Mouse (Mus musculus) adrenal gland, postnatal 36 days (tissue): ENCODE measurements around the gene Scpep1. TPM values are rescaled to one million over a fixed set of nuclear protein-coding genes. Genes with fewer than 3 reads are reported as not detected.

ENCODE experiments used
- DNase-seq, 2 experiments: peaks; one replicate each; pipeline ENCODE4 v3.0.0; 2021; ENCODE audit warnings: mixed read lengths in 1 of 2
- total RNA-seq, 2 experiments: library from RNA; stranded (reverse); gene quantifications; 2 replicates each; pipeline ENCODE4 v1.2.3; 2021

Scpep1 gene
- total RNA-seq, 2 experiments from 2014 or later = 178 to 288 TPM

- DNase-seq = peak; percentile 94 to 97
These were observed 18.8 kb upstream of the Scpep1 start for GRCm38 (mm10) chr11:88973776-88974701.

GRCm38 (mm10) chr11:88970202-88970732, 15.0 kb upstream of the Scpep1 start, which contains the start of gene Coil:
Gene Coil, plus strand, starts transcription at chr11:88970252.
- DNase-seq = no peak

- no peak for DNase-seq
These were observed 11.7 kb upstream of the Scpep1 start, which contains the start of gene Elobl for GRCm38 (mm10) chr11:88966881-88967361. Gene Elobl, minus strand, starts transcription at chr11:88966931.

- no peak for DNase-seq
These were observed 3.6 kb upstream of the Scpep1 start for GRCm38 (mm10) chr11:88958851-88959250.

- DNase-seq = peak in 1 of 2 experiments; percentile 46
These were observed 462 bp downstream of the Scpep1 start for GRCm38 (mm10) chr11:88954803-88955202.

GRCm38 (mm10) chr11:88953582-88953981, 1.7 kb downstream of the Scpep1 start:
- no peak for DNase-seq

GRCm38 (mm10) chr11:88952117-88952516, 3.1 kb downstream of the Scpep1 start:
- no peak for DNase-seq

- no peak for DNase-seq
These were observed 3.7 kb downstream of the Scpep1 start for GRCm38 (mm10) chr11:88951576-88951975.

GRCm38 (mm10) chr11:88950640-88951250, 4.5 kb downstream of the Scpep1 start:
- no peak for DNase-seq

- no peak for DNase-seq
These were observed 5.2 kb downstream of the Scpep1 start for GRCm38 (mm10) chr11:88949802-88950639.

GRCm38 (mm10) chr11:88948896-88949295, 6.4 kb downstream of the Scpep1 start:
- DNase-seq = no peak

- no peak for DNase-seq
These were observed 9.2 kb downstream of the Scpep1 start for GRCm38 (mm10) chr11:88945971-88946585.

- DNase-seq = no peak
These were observed 13.8 kb downstream of the Scpep1 start for GRCm38 (mm10) chr11:88941489-88941888.

- no peak for DNase-seq
These were observed 15.6 kb downstream of the Scpep1 start for GRCm38 (mm10) chr11:88939634-88940033.

- DNase-seq = no peak
These were observed 16.5 kb downstream of the Scpep1 start for GRCm38 (mm10) chr11:88938770-88939169.

GRCm38 (mm10) chr11:88937886-88938285, 17.4 kb downstream of the Scpep1 start:
- DNase-seq = no peak

GRCm38 (mm10) chr11:88934089-88935000, 20.9 kb downstream of the Scpep1 start:
- DNase-seq = peak; percentile 49 to 67

GRCm38 (mm10) chr11:88933030-88933429, 22.2 kb downstream of the Scpep1 start:
- DNase-seq = no peak

GRCm38 (mm10) chr11:88931692-88932530, 23.4 kb downstream of the Scpep1 start:
- no peak for DNase-seq
